Comparison of ENCODE assay signal across 13 mouse cellular contexts in genomic region chr2:30534485-30534884, GRCm38 (mm10).
DNase-seq lines count a peak whose midpoint lies in the region; ATAC-seq lines count a peak whose summit lies in the region.
"Had no signal": no experiment of that assay in that cellular context is flagged by ENCODE, and none has a peak within 500 bp of the region (broad histone marks: within the 10 kb centered on the region; RNA-seq: fewer than 3 reads in every experiment).

No protein-coding gene starts in this region.

- H3K27me3 ChIP-seq in hindbrain, embryonic 10.5 days (ENCODE audit: insufficient read depth, poor library complexity, severe bottlenecking): no peaks in the 10 kb centered on the region
- no peaks in the 10 kb centered on the region for H3K27me3 ChIP-seq in hindbrain, embryonic 11.5 days (ENCODE audit: control insufficient read depth, insufficient read depth, low read length)
- no peaks in the 10 kb centered on the region for H3K27me3 ChIP-seq in embryonic facial prominence, embryonic 11.5 days (ENCODE audit: control insufficient read depth, insufficient read depth, low read length)
- no peaks in the 10 kb centered on the region for H3K27me3 ChIP-seq in midbrain, embryonic 16.5 days (ENCODE audit: control insufficient read depth, insufficient read depth, low read depth, low read length)
- H3K27me3 ChIP-seq: heart, embryonic 15.5 days; neural tube, embryonic 13.5 days had no signal

- peaks cover 6% of the 10 kb centered on the region; the same call in 1 of the 2 replicates for H3K9me3 ChIP-seq in hindbrain, embryonic 10.5 days
- no peaks in the 10 kb centered on the region for H3K9me3 ChIP-seq in hindbrain, embryonic 11.5 days (ENCODE audit: control insufficient read depth, low read length)
- no peaks in the 10 kb centered on the region; the same call in 1 of the 2 replicates for H3K9me3 ChIP-seq in embryonic facial prominence, embryonic 11.5 days (replicated peaks; ENCODE audit: control insufficient read depth, low read length)
- no peaks in the 10 kb centered on the region for H3K9me3 ChIP-seq in midbrain, embryonic 16.5 days (replicated peaks; ENCODE audit: control insufficient read depth, low read length, poor library complexity, severe bottlenecking)
- H3K9me3 ChIP-seq: heart, embryonic 15.5 days; neural tube, embryonic 13.5 days had no signal

- peak overlapping the region; percentile 50; the same call in 1 of the 2 replicates for H3K27ac ChIP-seq in hindbrain, embryonic 10.5 days
- no peak overlapping the region for H3K27ac ChIP-seq in hindbrain, embryonic 11.5 days (ENCODE audit: low read depth, low read length)
- H3K27ac ChIP-seq in embryonic facial prominence, embryonic 11.5 days (replicated peaks; ENCODE audit: low read depth, low read length): no peak overlapping the region
- H3K27ac ChIP-seq in midbrain, embryonic 16.5 days (ENCODE audit: low read length): no peak overlapping the region
- H3K27ac ChIP-seq: heart, embryonic 15.5 days; liver, embryonic 14.5 days; neural tube, embryonic 13.5 days had no signal

- no peak overlapping the region for H3K4me3 ChIP-seq in hindbrain, embryonic 10.5 days
- no peak overlapping the region for H3K4me3 ChIP-seq in hindbrain, embryonic 11.5 days (ENCODE audit: low read depth, low read length)
- H3K4me3 ChIP-seq in embryonic facial prominence, embryonic 11.5 days (ENCODE audit: low read depth, low read length): no peak overlapping the region
- no peak overlapping the region for H3K4me3 ChIP-seq in midbrain, embryonic 16.5 days (ENCODE audit: low read depth, low read length)
- H3K4me3 ChIP-seq: heart, embryonic 15.5 days; megakaryocyte, embryonic 14.5 days; neural tube, embryonic 13.5 days had no signal

- DNase-seq in hindbrain, embryonic 10.5 days (ENCODE audit: low spot score): no peak
- no peak for DNase-seq in hindbrain, embryonic 11.5 days (ENCODE audit: low spot score)
- no peak for DNase-seq in embryonic facial prominence, embryonic 11.5 days (ENCODE audit: low spot score)
- no peak for DNase-seq in cerebellum, postnatal 4 days (ENCODE audit: low spot score in 2 of 2)
- DNase-seq in c-Kit-positive CD71-positive TER-119-positive erythroid progenitor cells, embryonic 14.5 days (ENCODE audit: low spot score): no peak
- DNase-seq: kidney, adult 2 months had no signal

- H3K36me3 ChIP-seq in hindbrain, embryonic 10.5 days: no peaks in the 10 kb centered on the region
- no peaks in the 10 kb centered on the region for H3K36me3 ChIP-seq in hindbrain, embryonic 11.5 days (ENCODE audit: control insufficient read depth, insufficient read depth, low read length)
- no peaks in the 10 kb centered on the region for H3K36me3 ChIP-seq in embryonic facial prominence, embryonic 11.5 days (replicated peaks; ENCODE audit: control insufficient read depth, insufficient read depth, low read depth, low read length)
- H3K36me3 ChIP-seq in midbrain, embryonic 16.5 days (ENCODE audit: control insufficient read depth, insufficient read depth, low read length): no peaks in the 10 kb centered on the region
- H3K36me3 ChIP-seq: heart, embryonic 15.5 days; neural tube, embryonic 13.5 days had no signal

- 60% methylated on average over 10 of the region's 10 CpGs for WGBS in hindbrain, embryonic 10.5 days
- 55% methylated on average over 10 of the region's 10 CpGs for WGBS in hindbrain, embryonic 11.5 days
- WGBS in embryonic facial prominence, embryonic 11.5 days: 61% methylated on average over 10 of the region's 10 CpGs
- 55% methylated on average over 10 of the region's 10 CpGs for WGBS in midbrain, embryonic 16.5 days

- ATAC-seq in hindbrain, embryonic 11.5 days (ENCODE audit: low FRiP score): no peak
- peak; percentile 45 for ATAC-seq in CD4-positive, CD25-positive, alpha-beta regulatory T cell, adult 4 months
- no peak for ATAC-seq in embryonic facial prominence, embryonic 11.5 days (replicated peaks; ENCODE audit: insufficient number of reproducible peaks, low FRiP score, low TSS enrichment, low read depth)
- peak; percentile 90 for ATAC-seq in megakaryocyte progenitor cell, adult 5-6 weeks (replicated peaks; ENCODE audit: poor library complexity)
- ATAC-seq in midbrain, embryonic 16.5 days: no peak

- H3K9ac ChIP-seq in hindbrain, embryonic 11.5 days (ENCODE audit: low read depth, low read length): no peak overlapping the region
- H3K9ac ChIP-seq in embryonic facial prominence, embryonic 11.5 days (replicated peaks; ENCODE audit: low read length): peak overlapping the region; percentile 39
- H3K9ac ChIP-seq in midbrain, embryonic 16.5 days (ENCODE audit: low read depth, low read length): no peak overlapping the region
- H3K9ac ChIP-seq: heart, embryonic 15.5 days; liver, embryonic 14.5 days; neural tube, embryonic 13.5 days had no signal

- no peak overlapping the region for H3K4me2 ChIP-seq in hindbrain, embryonic 11.5 days (replicated peaks; ENCODE audit: low read depth, low read length)
- H3K4me2 ChIP-seq in embryonic facial prominence, embryonic 11.5 days (ENCODE audit: low read depth, low read length): no peak overlapping the region
- no peak overlapping the region for H3K4me2 ChIP-seq in midbrain, embryonic 16.5 days (ENCODE audit: low read length)
- H3K4me2 ChIP-seq: heart, embryonic 15.5 days; neural tube, embryonic 13.5 days had no signal

- peaks cover 15% of the 10 kb centered on the region for H3K4me1 ChIP-seq in hindbrain, embryonic 10.5 days (replicated peaks)
- H3K4me1 ChIP-seq in hindbrain, embryonic 11.5 days (replicated peaks; ENCODE audit: control insufficient read depth, insufficient read depth, low read length): no peaks in the 10 kb centered on the region
- no peaks in the 10 kb centered on the region for H3K4me1 ChIP-seq in embryonic facial prominence, embryonic 11.5 days (ENCODE audit: control insufficient read depth, insufficient read depth, low read length)
- no peaks in the 10 kb centered on the region for H3K4me1 ChIP-seq in midbrain, embryonic 16.5 days (ENCODE audit: control insufficient read depth, insufficient read depth, low read length)
- H3K4me1 ChIP-seq: heart, embryonic 15.5 days; neural tube, embryonic 13.5 days had no signal

Comparison
In these comparisons a context has a peak if more than half of its experiments do, and no peak if none do; other contexts are left out.
1. ATAC-seq: peak in CD4-positive, CD25-positive, alpha-beta regulatory T cell, adult 4 months (single experiment) and megakaryocyte progenitor cell, adult 5-6 weeks (single experiment); none in hindbrain, embryonic 11.5 days (single experiment), embryonic facial prominence, embryonic 11.5 days (single experiment) and midbrain, embryonic 16.5 days (single experiment).